Mouse (Mus musculus) frontal cortex, adult 2 months (tissue): ENCODE results near the gene Tctn1. TPM values are rescaled to one million over a fixed set of nuclear protein-coding genes. Genes with fewer than 3 reads are reported as not detected.

Source experiments
- DNase-seq, 2 experiments: peaks; one replicate each; pipeline ENCODE4 v3.0.0; 2022; ENCODE audit warnings: low spot score in 1 of 2; ENCODE audit errors: extremely low spot score in 1 of 2
- polyA plus RNA-seq: library from polyadenylated mRNA; depleted of rRNA; stranded (reverse); fragments of >200 nt; gene quantifications from 2 replicates; pipeline ENCODE4 v1.2.3, GENCODE M21; 2012; rRNA removed

Gene Tctn1
- 39.5 and 46.5 TPM in 2 replicates for polyA plus RNA-seq

DNA sequence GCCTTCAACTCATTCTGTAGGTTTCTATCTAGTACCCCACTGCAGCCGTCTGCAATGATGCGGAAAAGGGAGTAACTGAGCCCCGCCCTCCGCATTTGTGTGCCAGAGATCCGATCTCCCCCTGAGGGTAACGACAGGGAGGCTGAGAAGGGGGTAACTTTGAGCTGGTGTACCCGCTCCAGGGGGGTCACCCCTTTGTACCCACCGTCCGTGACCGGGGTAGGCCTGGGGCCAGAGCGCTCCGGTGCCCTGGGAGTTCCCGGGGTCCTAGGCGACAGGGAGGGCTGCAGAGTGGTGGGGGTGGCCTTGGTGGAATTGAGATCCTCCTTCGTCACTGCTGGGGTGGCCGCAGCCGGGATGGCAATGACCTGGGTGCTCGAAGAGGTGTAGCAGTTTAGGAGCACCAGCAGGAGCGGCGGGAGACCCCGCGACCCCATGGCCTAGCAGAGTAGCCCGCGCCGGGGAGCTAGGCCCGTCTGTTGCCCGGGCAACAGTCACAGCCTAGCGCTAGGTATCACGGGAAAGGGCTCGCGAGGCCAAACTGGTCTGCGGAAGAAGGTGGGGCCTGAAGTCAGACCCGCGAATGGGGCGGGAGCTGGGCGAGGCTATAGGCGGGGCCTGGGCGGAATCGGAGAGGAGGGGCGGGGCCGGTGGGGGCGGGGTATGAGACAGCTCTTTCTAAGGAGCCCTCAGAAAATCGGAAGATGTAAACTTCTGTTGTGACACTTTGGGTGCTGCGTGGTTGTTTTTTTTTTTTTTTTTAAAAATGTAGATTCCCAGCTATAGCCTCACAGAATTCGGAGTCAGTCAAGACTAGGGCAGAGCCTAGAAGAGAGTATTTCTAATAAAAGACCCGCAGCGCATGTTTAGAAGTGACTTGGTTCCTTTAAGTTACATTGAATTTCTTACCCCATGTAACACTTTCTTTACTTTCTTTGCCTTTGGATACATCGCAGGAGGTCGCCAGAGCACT lies at the start of gene Tctn1:
Gene Tctn1, minus strand, starts transcription at position 528 of the 973 bp plus-strand sequence.
- peak; percentile 57 to 85 for DNase-seq

DNA sequence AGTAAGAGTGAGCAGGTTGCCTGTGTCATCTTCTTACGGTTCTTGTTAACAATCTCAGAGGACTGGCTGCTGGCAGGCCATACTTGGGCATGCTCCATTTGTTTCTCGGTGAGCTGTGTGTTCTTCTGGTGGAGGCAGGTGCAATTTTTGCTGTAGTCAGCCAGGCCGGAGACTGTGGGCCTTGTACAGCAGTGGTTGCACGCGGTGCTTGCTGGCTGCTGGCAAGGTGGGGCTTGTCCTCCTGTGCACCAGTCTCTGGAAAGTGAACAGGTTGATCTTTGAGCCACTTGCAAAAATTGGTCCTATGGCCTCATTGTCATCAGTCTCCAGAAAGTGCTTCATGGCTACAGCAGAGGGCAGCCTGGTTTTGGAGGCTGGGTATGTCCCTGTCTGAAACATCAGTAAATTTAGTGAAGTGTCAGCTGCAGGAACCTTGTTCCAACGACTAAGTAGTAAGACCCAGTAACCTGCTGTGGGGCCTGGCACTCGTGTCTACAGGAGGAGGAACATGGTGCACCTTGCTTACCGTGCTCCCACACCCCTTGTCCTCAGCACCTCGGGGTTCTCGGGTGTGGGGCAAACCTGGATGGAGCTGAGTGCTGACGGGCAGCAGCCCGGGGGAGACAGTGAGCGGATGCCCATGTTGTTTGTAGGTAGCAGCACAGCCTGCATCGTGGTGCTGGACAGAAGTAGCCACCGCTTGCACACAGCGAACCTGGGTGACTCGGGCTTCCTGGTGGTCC lies 48.9 kb upstream of the Tctn1 start:
- DNase-seq, result no peak

DNA sequence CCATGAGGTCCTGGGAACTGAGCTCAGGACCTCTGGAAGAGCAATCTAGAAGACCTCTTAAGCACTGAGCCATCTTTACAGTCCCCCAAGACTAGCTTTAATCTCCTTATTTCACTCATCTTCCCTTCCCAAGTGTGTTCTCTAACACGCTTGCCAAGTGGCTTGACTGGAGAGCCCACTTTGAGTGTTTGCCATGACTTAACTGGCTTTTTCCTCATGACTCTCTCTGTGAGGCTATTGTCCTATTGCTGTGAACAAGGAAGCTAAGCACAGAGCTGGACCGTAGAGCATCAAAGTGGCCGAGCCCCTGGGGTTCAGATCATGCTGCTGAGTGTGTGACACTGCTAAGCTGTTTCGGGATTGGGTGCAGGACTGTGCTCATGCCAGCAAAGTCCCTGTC lies 48.1 kb upstream of the Tctn1 start:
- no peak for DNase-seq

DNA sequence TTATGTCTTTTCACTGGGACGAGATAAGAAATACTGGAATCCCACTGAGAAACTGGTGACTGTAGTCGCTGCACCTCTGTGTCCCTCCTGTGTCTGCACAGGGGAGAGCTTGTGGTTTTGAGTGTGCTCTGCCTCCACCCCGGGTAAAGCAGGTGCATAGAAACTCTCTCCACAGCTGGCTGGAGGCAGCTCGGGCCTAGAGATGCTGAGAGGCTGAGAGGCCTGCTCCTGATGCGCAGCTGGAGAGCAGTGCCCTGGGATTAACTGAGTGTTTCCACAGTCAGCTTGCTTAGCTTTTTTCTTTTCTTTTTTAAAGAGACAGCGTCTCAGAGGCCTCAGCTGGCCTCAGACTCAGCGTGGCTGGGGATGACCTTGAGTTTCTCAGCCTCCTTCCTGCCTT lies 47.4 kb upstream of the Tctn1 start:
- no peak for DNase-seq

DNA sequence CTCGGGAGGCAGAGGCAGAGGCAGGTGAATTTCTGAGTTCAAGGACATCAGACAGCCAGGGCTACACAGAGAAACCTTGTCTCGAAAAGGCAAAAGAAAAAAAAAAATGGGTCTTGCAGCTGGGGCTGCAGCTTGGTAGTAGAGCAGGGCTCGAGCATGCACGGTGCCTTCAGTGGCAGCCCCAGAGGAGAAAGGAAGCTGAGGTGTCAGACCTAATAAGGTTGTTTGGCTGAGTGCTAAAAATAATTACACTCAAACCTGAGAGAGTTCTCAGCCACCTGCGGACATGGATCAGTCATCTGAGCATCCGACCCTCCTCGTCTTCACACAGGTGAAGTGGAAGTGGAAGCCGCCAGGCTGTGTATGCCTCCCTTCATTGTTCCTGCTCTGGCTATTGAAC lies 46.4 kb upstream of the Tctn1 start:
- DNase-seq, result no peak

DNA sequence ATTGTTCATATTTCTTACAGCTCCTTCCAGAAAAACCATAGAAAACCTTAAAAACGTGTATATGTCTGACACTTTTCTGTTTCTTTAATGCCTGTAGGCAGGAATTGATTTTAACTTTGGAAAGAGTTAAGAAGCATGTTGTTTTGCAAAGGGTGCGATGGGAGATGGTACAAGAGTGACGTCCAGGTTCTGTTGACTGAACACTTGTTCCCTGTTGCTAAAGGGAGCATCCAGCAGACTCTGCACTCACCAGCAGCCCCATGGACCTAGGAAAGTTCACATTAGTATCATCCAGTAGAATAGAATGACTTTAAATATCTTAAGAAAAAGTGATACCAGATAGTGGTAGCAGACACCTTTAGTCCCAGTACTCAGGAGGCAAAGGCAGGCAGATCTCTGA lies 42.3 kb upstream of the Tctn1 start:
- no peak for DNase-seq

DNA sequence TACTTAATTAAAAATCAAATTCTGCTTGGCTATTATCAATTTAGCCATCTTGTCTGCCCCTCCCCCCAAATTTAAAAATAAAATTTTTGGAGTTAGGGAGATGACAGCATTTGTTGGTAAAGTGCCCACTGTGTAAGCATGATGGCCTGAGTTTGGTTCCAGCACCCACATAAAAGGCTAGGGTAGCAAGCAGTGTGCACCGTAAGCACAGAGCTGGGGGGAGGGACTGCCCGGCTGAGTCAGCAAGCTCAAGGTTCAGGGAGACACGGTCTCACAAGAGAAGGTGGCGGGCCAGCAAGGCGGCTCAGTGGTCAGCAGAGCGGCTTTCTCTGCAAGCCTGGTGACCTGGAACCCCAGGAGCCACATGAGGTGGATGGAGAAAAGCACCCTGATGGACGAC lies 41.2 kb upstream of the Tctn1 start:
- DNase-seq, result no peak

DNA sequence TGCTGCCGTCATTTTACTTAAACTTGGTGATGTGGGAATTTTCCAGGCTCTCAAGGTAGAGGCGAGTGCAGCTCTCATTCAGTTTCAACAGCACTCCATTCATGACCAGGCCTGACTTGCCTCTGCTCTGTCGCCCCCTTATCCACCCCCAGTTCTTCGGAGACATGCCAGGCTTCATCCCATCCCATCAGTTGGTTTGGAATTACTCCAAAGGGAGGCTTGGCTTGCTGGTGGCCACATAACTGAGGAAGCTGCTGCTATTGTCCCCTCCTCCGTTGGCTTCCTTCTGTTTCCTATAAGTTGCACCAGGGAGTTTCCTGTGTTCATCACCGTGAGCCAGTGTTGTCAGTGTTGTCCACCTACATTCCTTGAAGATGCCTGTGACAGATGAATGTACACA lies 40.3 kb upstream of the Tctn1 start:
- DNase-seq, result no peak

DNA sequence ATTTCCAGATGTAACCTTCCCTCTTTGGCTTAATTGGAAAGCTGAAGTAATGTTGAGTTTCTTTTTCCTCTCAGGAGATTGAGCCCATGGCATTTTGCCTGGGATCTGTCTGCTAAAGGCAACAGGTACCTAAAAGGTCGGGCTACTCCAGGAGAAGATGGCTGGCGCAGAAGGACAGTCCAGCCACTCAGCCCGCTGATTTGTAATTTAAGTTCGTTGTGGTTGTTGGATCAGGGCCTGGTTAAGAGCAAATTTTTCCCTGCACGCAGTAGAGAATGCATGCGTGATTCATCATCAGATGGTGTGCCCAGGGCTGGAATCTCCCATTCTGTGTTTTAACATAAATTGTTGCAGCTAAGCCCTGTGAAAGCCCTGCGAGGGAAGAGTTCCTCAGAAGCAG lies 39.7 kb upstream of the Tctn1 start:
- peak in 1 of 2 experiments; percentile 56 for DNase-seq

DNA sequence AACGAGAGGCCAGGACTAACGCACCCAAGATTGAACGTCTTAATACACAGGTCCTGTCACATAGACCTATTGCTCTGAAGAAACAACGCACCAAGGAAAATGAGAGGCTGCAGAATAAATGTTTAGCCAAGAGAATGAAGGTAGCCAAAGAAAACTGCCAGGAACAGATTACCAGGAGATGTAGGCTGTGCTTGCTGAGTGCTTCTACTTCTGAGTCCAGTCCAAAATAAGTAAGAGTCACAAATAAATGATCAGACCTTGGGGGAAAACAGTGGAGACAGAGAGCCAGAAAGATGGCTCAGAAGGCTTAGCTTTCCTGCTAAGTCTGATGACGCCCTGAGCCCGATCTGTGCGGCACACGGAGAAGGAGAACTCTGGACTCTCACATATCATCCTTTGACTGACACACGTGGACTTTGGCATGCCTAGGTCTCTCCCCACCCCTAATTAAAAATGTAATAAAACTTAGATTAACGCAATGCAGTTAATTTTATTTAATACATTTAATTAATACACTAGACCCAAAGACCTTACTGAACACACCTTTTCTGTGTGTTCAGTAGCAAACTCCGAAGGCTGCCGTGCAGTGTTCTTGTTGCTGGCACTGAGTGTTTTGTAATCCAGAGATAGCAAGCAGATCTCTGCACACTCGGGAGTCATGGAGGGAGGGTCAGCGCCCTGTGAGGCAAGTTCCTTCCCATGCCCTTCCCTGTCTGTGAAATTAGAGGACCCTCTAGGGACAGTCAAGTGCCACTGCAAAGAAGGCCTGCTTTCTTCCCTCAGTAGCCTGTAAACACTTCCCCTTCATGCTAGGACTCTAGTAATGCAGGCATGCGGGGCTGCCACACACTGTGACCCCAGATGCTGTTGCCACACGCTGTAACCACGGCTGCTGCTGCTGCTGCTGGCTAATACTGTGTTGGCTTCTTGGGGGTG lies 38.8 kb upstream of the Tctn1 start:
- DNase-seq, result no peak

DNA sequence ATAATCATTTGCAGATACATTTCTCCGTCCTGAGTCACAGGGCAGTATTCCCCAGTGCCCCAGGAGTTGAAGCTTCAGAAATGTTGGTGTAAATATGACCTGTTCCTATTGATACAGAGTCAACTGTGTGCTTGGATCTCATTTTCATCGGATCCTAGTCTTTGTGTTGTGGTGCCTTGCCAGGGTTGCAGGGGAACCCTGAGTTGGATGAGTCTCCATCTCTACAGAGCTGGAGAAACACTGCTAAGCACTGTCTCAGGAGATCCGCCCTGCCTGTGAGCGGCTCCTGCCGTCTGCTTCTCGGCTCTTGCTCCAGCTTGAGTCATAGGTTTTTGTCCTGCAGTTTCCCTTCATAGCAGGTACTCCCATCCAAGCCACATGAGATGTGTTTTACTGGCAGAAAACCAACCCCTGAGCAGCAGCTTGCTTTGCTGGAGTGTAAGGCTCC lies 35.8 kb upstream of the Tctn1 start:
- peak in 1 of 2 experiments; percentile 44 for DNase-seq

DNA sequence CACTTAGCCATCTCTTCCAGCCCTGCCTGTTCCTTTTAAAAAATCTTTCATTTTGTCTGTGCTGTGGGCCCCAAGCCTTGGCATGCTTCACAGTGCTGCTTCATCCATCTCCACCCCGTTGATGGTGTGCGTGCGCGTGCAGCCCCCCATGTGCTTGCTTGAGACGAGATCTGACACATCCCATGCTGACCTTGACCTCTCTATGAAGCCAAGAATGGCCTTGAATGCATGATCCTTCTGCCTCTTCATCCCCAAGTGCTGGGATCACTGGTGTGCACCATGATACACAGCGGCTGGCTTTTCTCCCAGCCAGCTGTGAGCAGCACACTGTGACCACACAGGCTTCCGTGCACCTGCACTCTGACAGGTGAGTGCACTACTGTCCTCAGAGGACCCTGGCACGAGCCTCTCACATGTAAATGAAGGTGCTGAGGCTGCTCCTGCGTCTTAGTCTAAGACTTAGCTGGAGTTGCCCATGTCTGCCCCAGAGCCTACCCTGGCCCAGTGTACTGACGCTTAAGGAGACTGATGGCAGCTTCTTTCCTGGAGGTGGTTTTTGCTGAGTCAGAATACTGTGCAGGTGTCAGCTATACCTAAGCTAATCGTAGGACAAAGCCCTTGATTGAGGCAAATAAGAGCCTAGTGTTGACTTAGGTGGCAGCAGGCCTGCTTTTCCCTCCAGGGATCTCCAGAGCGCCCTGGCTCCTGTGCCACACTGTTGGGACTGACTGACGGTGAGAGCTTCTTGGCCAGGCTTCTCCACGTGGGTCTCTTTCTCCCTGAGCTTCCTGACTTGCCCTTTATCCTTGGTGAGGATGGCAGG lies 31.1 kb upstream of the Tctn1 start:
- DNase-seq, result no peak

DNA sequence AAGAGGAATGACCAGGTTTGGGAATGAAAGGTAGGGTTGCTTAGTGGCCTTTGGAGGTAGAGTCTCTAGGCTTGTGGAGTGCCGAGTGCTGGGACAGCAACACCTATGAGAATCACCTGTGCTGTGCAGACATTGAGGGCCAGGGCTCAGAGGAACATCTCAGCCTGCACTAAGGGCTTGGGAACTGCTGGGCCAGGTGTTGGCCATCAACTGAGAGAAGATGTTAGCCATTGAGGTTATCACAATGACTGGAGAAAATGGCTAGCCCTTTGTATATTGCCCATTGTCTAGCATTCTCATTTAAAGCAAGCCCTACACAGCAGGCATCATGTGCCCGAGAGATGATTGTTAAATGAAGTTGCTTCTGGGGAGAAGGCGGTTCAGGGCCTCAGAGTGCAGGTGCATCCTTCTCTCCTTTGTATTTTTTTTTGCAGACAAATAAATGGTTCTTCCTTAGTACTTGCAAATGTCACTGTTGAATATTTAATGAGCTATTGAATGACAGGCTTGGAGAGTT lies 30.0 kb upstream of the Tctn1 start:
- DNase-seq, result no peak

DNA sequence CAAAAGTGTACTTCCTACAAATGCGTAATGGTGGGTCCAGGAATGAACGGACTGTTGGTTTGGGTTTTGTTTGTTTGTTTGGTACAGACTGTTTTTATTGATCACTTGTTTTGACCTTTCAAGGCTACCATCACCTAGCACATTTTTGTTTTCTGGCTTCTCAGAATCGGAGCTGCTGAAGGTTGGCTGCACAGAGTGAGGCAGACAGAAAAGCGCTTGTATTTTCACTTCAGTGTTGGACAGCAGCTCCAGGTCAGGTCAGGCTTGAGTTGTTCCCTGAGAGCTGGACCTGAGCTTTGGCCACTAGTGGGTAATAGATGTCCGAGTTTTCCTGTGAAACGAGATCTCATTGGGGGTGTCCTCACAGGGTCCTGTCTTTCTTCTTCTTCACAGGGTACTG lies 28.9 kb upstream of the Tctn1 start:
- DNase-seq, result no peak

DNA sequence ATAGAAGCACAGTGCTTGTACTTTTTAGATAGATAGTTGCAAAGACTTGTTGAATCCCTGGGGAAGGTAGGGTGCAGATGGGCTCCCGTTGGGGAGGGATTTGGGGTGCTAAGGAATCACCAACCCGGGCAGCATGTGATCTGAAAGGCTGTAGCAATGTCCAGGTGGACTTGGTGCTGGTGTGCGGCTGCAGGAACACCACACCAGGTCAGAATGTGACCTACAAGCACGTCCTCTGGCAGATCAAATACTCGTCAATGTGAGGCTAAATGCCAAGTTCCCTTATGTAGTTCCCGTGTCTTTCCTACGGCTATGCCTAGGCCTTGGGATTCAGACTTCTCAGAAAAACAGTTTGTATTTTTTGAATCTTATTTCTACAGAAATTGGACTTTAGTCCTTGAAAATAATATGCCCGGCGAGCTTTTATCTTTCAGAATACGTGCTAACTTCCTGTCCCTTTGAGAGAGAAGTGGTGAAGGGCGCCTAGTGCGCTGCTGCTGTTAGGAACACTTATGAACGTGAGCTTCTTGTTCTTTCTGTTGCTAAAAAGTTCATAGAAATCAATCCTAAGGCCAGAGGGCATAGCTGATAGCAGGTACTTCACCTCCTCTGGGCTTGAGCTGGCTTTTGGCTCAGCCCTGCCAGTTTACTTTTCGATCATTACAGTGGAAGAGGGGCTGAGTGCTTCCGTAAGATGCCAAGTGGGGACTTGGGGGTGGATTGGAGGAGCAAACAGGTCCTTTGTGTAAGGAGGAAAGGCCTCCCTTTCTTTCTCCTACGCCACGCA lies 27.5 kb upstream of the Tctn1 start:
- DNase-seq, result no peak

DNA sequence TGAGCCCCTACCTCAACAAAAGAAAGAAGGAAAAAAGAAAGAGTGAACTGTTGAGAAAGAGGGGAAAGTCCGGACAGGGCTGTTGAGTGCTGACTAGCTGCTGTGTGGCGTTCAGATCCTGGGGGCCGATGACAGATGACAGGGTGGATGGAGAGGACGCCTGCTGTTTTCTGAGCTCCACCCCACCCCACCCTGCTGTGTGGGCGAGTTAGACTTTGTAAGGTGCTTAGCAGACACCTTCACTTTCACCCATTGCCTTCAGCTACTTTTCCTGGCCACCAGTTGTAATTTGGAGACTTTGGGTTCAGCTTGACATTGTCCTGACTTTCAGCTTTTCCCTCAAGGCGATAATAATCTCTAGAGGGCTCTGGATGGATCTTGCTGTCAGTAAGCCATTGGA lies 26.9 kb upstream of the Tctn1 start:
- no peak for DNase-seq

DNA sequence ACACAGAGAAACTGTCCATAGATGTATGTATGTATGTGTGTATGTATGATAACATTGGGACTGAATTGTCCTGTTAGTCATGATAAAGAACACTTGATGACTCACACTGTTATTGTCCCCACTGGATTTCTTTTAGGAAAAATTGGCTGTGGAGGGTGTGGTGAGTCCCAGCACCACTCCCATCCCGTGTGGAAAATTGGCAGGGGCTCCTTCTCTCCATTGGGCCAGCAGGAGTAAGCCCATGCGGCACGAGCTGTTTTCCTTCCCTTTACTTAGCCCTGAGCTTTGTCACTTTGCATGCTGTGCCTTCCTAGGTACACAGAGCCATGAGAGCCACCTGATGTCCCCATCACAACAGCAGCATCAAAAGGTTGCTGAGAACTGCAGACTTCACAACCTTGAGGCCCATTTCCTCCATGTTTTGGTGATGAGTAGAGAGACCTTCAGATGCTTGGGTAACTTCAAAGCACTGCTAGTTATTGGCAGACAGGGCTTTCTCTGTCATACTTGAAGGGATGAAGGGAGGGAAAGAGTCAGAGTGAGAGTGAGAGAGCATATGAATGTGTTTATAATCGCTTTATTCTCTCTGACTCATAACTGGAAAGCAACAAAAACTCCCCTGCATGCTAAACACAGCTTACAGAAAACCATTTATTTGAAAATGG lies 24.0 kb upstream of the Tctn1 start:
- no peak for DNase-seq

DNA sequence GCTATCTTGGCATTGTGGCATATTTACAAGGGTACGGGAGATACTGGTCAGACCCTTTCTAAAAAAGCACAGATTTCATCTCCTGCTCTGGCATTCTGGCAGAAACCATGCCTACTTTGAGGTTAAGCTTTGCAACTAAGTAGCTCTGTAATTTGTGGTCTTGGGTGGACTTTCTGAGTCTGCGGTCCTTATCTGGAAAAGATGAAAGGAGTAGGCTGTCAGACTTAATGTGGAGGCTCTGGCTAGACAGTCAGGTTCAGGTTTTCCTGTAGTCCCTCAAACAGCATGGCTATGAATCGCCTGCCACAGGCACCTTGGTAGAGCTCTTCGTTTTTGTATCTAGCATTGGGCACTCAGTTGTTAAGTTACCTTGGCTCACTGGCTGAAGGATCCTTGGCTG lies 22.8 kb upstream of the Tctn1 start:
- no peak for DNase-seq
